Mouse (Mus musculus) embryonic facial prominence, embryonic 14.5 days (tissue): ENCODE measurements at regions not wholly inside any gene's neighbourhood (a gene's known extent, or its start where the extent isn't known, plus 50 kb on each side); places are given as distances from the start of the nearest gene placed in this dataset.
A peak's percentile ranks its signal among the peaks of the same experiment; 100 is the strongest.

Source experiments
- ATAC-seq: fragments of 200-750 bp; cut with Nextera tagmentation; 2 replicates; pipeline ENCODE4 v1.8.0; 2017; ENCODE audit warnings: low read depth, moderate number of reproducible peaks, moderate TSS enrichment
- DNase-seq: peaks from one replicate; pipeline ENCODE4 v3.0.0-alpha.2; 2015; ENCODE audit warnings: low spot score
- H3K27ac ChIP-seq: fragments of 300-500 bp; sonication (generic); replicated peaks from 2 replicates; pipeline ENCODE4 v1.5.1; 2014; ENCODE audit warnings: low read depth, mild to moderate bottlenecking, low read length, moderate library complexity
- H3K27me3 ChIP-seq: fragments of 300-500 bp; sonication (generic); replicated peaks from 2 replicates; pipeline ENCODE4 v1.6.1; 2014; ENCODE audit warnings: low read length; ENCODE audit not compliant: control insufficient read depth, insufficient read depth
- H3K36me3 ChIP-seq: fragments of 300-500 bp; sonication (generic); 2 replicates; pipeline ENCODE4 v1.6.1; 2014; ENCODE audit warnings: low read length, mixed read lengths; ENCODE audit not compliant: control insufficient read depth, insufficient read depth
- H3K4me1 ChIP-seq: fragments of 300-500 bp; sonication (generic); 2 replicates; pipeline ENCODE4 v1.6.1; 2014; ENCODE audit warnings: antibody characterized with exemption, low read length; ENCODE audit not compliant: control insufficient read depth, insufficient read depth
- H3K4me2 ChIP-seq: fragments of 300-500 bp; sonication (generic); 2 replicates; pipeline ENCODE4 v1.6.1; 2014; ENCODE audit warnings: low read depth, mild to moderate bottlenecking, low read length, moderate library complexity, mixed read lengths
- H3K4me3 ChIP-seq: fragments of 300-500 bp; sonication (generic); 2 replicates; pipeline ENCODE4 v1.5.1; 2014; ENCODE audit warnings: low read depth, mild to moderate bottlenecking, low read length
- H3K9ac ChIP-seq: fragments of 300-500 bp; sonication (generic); 2 replicates; pipeline ENCODE4 v1.6.1; 2014; ENCODE audit warnings: low read depth, mild to moderate bottlenecking, low read length, moderate library complexity, mixed read lengths
- H3K9me3 ChIP-seq: fragments of 300-500 bp; sonication (generic); 2 replicates; pipeline ENCODE4 v1.6.1; 2016; ENCODE audit warnings: low read length; ENCODE audit not compliant: control insufficient read depth
- WGBS: fragments of 180-500 bp; shearing (Covaris S2); extraction: QIAGEN DNeasy Blood & Tissue Kit; methylation state at CpG from one replicate; pipeline ENCODE4 v1.1.7; 2014; 5-methylcytosine and 5-hydroxymethylcytosine counted together

DNA sequence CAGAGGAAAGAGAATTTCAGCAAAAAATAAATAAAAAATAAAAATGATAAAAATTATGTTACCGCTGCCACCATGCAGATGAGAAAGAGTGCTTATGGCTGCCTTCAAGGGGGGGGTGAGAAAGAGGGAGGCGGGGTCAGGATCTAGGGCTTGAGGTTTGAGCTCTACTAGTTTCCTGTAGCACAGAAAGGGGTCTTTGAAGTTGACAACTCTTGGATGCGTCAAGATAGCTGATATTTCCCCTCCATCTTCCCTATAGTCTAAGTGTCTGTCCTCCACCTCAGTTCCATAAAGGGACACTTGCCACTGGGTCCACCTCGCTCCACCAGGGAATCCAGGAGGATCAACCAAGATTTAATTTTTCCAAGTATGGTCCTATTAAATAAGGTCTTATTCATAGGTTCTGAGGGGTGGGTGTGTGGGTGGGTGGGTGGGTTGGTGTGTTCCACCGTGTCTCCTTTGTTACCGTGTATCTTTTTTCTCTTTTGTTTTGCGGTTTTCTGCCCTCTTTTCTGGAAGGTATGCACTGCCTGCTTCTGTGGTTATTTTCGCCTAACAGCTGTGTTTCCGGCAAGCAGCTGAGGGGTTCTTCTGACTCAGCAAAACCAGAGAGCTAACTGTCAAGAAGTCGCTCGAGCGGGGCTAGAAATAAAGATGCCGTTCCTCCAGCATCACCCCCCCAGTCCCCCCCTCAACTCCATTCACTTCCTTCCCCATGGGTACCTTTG is 114.8 kb downstream of the 2410131K14Rik start:
- 43% methylated on average over 13 of the region's 13 CpGs for WGBS
- H3K27ac ChIP-seq, result no peak overlapping the region
- peaks cover 31% of the 10 kb centered on the region for H3K4me1 ChIP-seq
- H3K36me3 ChIP-seq, result no peaks in the 10 kb centered on the region
- peak; percentile 85 for DNase-seq
- H3K27me3 ChIP-seq, result no peaks in the 10 kb centered on the region
- ATAC-seq, result peak; percentile 45; the same call in 1 of the 2 replicates
- no peak overlapping the region for H3K9ac ChIP-seq
- H3K9me3 ChIP-seq, result no peaks in the 10 kb centered on the region
- no peak overlapping the region for H3K4me2 ChIP-seq
- H3K4me3 ChIP-seq, result no peak overlapping the region

DNA sequence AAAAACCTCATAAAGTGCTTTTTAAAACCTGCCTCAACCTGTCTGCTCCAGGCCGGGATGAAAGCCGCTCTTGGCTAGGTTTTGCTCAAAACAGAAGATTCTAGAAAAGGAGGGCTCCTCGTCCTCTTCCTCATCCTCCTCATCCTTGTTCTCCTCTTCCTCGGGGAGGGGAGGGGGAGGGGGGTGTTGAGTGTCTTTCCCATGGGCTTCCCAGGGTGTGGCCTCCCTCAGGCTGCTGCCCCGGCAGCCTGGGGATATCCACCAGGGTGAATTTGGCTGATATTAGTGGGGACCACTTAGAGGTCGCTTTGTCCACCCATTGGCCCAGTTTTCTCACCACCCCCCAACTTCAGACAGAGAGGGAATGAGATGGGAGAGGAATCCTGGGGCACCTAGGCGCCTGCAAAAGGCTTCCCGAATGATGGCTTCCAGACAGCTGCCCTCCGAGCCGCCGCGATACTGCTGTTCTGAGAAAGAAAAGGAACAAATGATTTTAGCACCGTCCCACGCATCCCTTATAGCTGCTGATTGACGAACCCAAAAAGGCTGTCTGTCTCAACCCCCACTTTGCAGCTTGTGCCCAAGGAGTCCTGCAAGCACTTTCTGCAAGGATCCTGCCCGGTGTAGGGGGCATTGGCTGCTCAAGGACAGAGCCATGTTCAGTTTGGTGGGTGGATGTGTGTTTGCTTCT is 115.5 kb downstream of the 2410131K14Rik start:
- ATAC-seq (no peak), DNase-seq (no peak)
- H3K4me1 ChIP-seq, result peaks cover 25% of the 10 kb centered on the region
- no peak overlapping the region for H3K9ac ChIP-seq
- H3K9me3 ChIP-seq, result no peaks in the 10 kb centered on the region
- H3K36me3 ChIP-seq, result no peaks in the 10 kb centered on the region
- no peak overlapping the region for H3K27ac ChIP-seq
- 62% methylated on average over 16 of the region's 16 CpGs for whole genome bisulfite sequencing
- no peak overlapping the region for H3K4me3 ChIP-seq
- H3K4me2 ChIP-seq, result no peak overlapping the region; the same call in 1 of the 2 replicates
- no peaks in the 10 kb centered on the region for H3K27me3 ChIP-seq

DNA sequence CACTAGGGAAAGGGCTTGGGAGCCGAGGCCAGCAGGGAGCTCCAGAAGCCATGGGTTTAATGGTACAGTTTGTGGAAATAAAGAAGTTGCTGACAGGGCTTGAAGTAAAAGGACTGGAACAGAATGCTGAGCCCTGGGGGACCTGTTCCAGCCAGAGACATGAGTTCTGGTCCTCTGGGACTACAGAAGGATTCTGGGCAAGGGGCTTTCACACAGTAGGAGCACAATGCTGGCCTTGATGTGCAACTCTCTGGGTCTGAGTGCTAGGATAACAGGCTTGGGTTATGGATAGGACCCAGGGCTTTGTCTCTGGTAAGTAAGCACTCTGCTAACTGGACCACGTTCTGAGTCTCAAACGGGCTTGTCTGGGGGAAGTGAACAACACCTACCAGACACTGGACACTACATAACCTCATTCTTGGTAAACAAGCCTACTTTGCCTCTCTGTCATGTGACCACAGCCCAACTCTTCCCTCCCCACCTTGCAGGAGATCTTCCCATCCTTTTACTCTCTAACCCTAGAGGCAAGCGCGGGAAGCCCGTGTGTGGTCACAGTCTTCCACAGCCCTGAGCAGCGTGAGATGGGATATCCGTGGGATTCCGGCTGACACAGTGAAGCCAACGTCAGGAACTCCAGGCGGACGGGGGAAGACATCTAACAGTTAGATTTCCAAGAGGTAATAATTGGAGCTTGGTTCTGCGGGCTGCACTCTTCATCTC is 116.3 kb downstream of the 2410131K14Rik start:
- Histone ChIP-seq H3K9ac (no peak overlapping the region), H3K27ac (no peak overlapping the region), H3K4me2 (no peak overlapping the region), H3K4me1 (peaks cover 17% of the 10 kb centered on the region), H3K36me3 (no peaks in the 10 kb centered on the region), H3K9me3 (no peaks in the 10 kb centered on the region), H3K27me3 (no peaks in the 10 kb centered on the region), H3K4me3 (no peak overlapping the region)
- DNase-seq (no peak), ATAC-seq (no peak)
- 68% methylated on average over 13 of the region's 13 CpGs for WGBS

DNA sequence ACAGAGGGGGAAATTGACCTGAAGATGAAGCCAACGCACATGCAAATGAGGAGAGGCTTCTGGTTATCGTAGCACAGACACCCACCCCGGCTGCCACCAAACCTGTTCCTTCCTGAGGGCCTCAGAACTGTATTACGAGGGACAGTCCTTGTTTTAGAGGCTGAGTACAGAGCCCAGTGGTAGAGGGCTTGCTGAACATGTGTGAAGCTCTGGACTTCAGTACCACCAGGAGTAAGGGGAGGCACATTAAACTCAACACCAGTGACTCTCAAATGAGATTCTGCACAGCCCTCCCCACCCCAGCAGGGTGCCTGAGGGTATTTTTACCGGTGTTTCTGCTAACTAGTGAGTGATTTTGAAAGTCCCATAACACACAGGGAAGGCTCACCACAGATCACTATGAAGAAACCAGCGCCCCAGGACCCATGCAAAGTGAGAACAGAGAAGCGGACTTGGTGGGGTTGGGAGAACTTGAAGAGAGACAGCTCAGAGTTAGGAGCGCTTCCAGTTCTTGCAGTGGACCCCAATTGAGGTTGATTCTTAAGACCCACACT is 116.9 kb downstream of the 2410131K14Rik start:
- H3K4me1 ChIP-seq, result peaks cover 16% of the 10 kb centered on the region
- H3K27ac ChIP-seq, result no peak overlapping the region
- no peak overlapping the region for H3K4me3 ChIP-seq
- ATAC-seq (no peak), DNase-seq (no peak)
- no peak overlapping the region for H3K9ac ChIP-seq
- H3K4me2 ChIP-seq, result no peak overlapping the region
- WGBS, result 74% methylated on average over 8 of the region's 8 CpGs
- H3K9me3 ChIP-seq, result no peaks in the 10 kb centered on the region
- no peaks in the 10 kb centered on the region for H3K36me3 ChIP-seq
- H3K27me3 ChIP-seq, result no peaks in the 10 kb centered on the region

DNA sequence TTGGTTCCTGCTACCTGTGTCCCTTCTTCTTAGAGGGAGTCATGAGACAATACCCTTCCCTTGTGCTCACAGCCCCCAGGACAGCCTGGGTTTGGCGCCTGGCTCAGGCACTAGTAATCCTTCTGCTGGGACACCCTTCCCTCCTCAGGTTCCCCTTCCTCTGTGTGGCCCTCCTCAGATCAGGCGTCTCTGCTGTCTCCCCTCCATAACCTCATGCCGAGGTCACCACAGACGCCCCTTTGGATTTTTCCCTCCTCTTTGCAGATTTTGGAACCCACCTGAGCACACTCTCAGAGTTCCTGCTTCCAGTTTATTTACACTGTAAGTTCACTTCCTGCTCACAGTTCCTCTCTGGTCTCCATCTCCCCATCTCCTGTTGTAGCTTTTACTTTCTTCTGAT is 117.7 kb downstream of the 2410131K14Rik start:
- H3K4me1 ChIP-seq, result peaks cover 16% of the 10 kb centered on the region
- no peaks in the 10 kb centered on the region for H3K27me3 ChIP-seq
- H3K4me3 ChIP-seq, result no peak overlapping the region
- H3K9ac ChIP-seq, result no peak overlapping the region
- ATAC-seq (no peak), DNase-seq (no peak)
- WGBS, result 41% methylated on average over 4 of the region's 4 CpGs
- H3K27ac ChIP-seq, result no peak overlapping the region
- no peak overlapping the region for H3K4me2 ChIP-seq
- no peaks in the 10 kb centered on the region for H3K9me3 ChIP-seq
- no peaks in the 10 kb centered on the region for H3K36me3 ChIP-seq

DNA sequence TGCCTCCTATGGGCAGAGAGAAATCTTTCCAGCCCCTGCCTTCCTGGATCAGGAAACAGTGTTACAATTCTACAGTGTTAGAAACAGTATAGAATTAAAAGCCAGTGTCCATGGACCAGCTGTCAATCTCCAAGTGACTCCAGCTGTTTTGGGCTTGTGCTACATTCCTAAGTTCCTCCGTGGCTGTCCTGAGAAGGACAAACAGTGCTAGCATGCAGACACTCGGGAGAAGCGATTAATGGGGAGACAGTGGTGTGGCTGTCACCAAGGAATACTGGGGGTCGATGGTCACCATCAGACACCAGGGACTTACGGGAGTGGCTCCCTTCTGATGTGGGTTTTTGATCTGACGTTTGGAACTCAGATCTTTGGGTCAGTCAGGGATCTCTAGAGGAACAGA is 118.1 kb downstream of the 2410131K14Rik start:
- Histone ChIP-seq H3K4me1 (peaks cover 16% of the 10 kb centered on the region), H3K4me3 (no peak overlapping the region), H3K4me2 (no peak overlapping the region), H3K27ac (no peak overlapping the region), H3K9ac (no peak overlapping the region), H3K27me3 (no peaks in the 10 kb centered on the region), H3K36me3 (no peaks in the 10 kb centered on the region), H3K9me3 (no peaks in the 10 kb centered on the region)
- ATAC-seq (no peak), DNase-seq (no peak)
- 50% methylated on average over 6 of the region's 6 CpGs for WGBS

DNA sequence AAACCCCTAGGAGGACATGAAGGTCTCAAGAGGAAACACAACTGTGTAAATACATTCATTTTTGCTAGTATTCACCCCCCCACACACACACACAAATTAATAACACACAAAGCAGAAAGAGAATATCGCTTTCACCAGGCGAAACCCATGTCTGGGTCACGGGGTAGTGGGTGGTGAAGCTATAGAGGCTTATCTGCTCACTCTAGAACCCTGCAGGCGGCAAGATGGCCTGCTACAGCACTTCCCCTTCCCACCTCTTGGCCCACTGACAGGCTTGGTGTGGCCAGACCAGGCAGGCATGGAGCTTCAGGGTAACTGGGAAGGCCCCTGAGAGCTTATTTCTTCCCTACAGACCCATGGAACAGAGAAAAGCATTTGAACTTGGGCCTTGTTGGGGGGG is 119.6 kb downstream of the 2410131K14Rik start:
- Histone ChIP-seq H3K27me3 (no peaks in the 10 kb centered on the region), H3K27ac (no peak overlapping the region), H3K4me1 (peaks cover 16% of the 10 kb centered on the region), H3K4me2 (no peak overlapping the region), H3K4me3 (no peak overlapping the region), H3K36me3 (no peaks in the 10 kb centered on the region), H3K9me3 (no peaks in the 10 kb centered on the region), H3K9ac (no peak overlapping the region)
- DNase-seq (no peak), ATAC-seq (no peak)
- WGBS, result 91% methylated on average over 4 of the region's 4 CpGs

DNA sequence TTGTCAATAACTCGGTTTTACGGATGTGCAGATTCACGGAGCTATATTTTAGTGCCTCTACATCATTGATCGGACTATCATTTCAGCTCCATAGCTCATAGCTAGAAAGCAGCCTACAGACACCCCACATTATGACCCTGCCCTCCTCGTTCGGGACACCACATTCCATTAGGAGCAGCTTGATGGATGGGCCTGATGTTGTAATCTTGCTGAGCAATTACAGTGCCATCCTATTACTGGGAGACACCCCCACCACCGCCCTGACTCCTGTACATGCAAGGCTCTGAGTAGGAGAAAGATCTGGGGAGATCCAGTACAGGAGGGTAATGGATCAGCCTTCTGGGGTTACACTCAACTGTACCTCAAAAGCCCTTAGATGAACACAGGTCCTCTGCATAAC is 120.2 kb downstream of the 2410131K14Rik start:
- H3K9ac ChIP-seq, result no peak overlapping the region

More for the DNA sequence above, 120.2 kb downstream of the 2410131K14Rik start:
- Histone ChIP-seq H3K36me3 (no peaks in the 10 kb centered on the region), H3K27me3 (no peaks in the 10 kb centered on the region), H3K4me1 (peaks cover 14% of the 10 kb centered on the region), H3K9me3 (no peaks in the 10 kb centered on the region), H3K4me2 (no peak overlapping the region), H3K27ac (no peak overlapping the region), H3K4me3 (no peak overlapping the region)
- WGBS, result 81% methylated on average over 7 of the region's 7 CpGs
- ATAC-seq, result no peak
- no peak for DNase-seq
